Mouse (Mus musculus) C2C12 (cell line): ENCODE measurements around the gene Ntrk1. TPM values are rescaled to one million over a fixed set of nuclear protein-coding genes. Genes with fewer than 3 reads are reported as not detected.

ENCODE experiments used
- H3K27me3 ChIP-seq: one replicate; pipeline ENCODE4 v1.6.1; 2011; ENCODE audit not compliant: control insufficient read depth, insufficient read depth, insufficient read length
- H3K36me3 ChIP-seq: one replicate; pipeline ENCODE4 v1.6.1; 2011; ENCODE audit not compliant: control insufficient read depth, insufficient read depth
- H3K4me3 ChIP-seq: one replicate; pipeline ENCODE4 v1.5.1; 2011; ENCODE audit warnings: mild to moderate bottlenecking, control low read depth; ENCODE audit not compliant: poor library complexity, insufficient read depth, severe bottlenecking
- H3K79me2 ChIP-seq: one replicate; pipeline ENCODE4 v1.6.1; 2011; ENCODE audit not compliant: control insufficient read depth, insufficient read depth
- H3K79me3 ChIP-seq: one replicate; pipeline ENCODE4 v1.6.1; 2011; ENCODE audit warnings: low read depth, control low read depth
- H3ac ChIP-seq: one replicate; pipeline ENCODE3; 2011; ENCODE audit warnings: low read depth; ENCODE audit not compliant: control insufficient read depth, insufficient read length
- CEBPB ChIP-seq: IDR thresholded peaks from one replicate; pipeline ENCODE4 v1.6.1; 2011; ENCODE audit warnings: low read depth, mild to moderate bottlenecking, control low read depth, moderate library complexity
- CTCF ChIP-seq: IDR thresholded peaks from one replicate; pipeline ENCODE4 v1.5.1; 2011; ENCODE audit not compliant: control insufficient read depth, insufficient read depth, insufficient read length
- FOSL1 ChIP-seq: IDR thresholded peaks from one replicate; pipeline ENCODE4 v1.8.0; 2011; ENCODE audit warnings: mild to moderate bottlenecking, low read length; ENCODE audit not compliant: poor library complexity, insufficient read depth, severe bottlenecking
- MAX ChIP-seq: IDR thresholded peaks from one replicate; pipeline ENCODE4 v1.6.1; 2011; ENCODE audit warnings: mild to moderate bottlenecking, control low read depth
- MYOD1 ChIP-seq: IDR thresholded peaks from one replicate; pipeline ENCODE4 v1.6.1; 2011; ENCODE audit warnings: low read depth; ENCODE audit not compliant: control insufficient read depth, insufficient read length
- MYOG ChIP-seq: IDR thresholded peaks from one replicate; pipeline ENCODE4 v1.6.1; 2011; ENCODE audit not compliant: control insufficient read depth, insufficient read length; ENCODE audit errors: extremely low read depth
- USF1 ChIP-seq: IDR thresholded peaks from one replicate; pipeline ENCODE4 v1.6.1; 2011; ENCODE audit warnings: low read depth, mild to moderate bottlenecking, control low read depth, moderate library complexity
- long read RNA-seq, 2 experiments: library from polyadenylated mRNA; unstranded; transcript quantifications; one replicate each; pipeline ENCODE4 v2.0.0; 2019 to 2020
- polyA plus RNA-seq: library from polyadenylated mRNA; unstranded; fragments of >200 nt; fragmentation: generic; extraction: Trizol; gene quantifications from one replicate; pipeline ENCODE4 v1.2.1, GENCODE M21; 2012; ENCODE audit warnings: missing spikeins

Ntrk1 gene
- not detected for polyA plus RNA-seq
- long read RNA-seq, experiment 1, result 0 reads
- long read RNA-seq, experiment 2, result 0 reads

- H3K4me3 ChIP-seq, result no peak within 1 kb of the TSS
- TF ChIP-seq MYOD1, result no peak
- no peak for TF ChIP-seq MAX
- no peak for TF ChIP-seq CEBPB
- no peak for TF ChIP-seq USF1
- TF ChIP-seq CTCF, result no peak
- TF ChIP-seq MYOG, result no peak
- TF ChIP-seq FOSL1, result no peak
Observed at GRCm38 (mm10) chr3:87794922-87795325, at the start of gene Ntrk1. TSS of gene Ntrk1 (minus strand) at chr3:87795162.

GRCm38 (mm10) chr3:87840858-87841257 is 45.9 kb upstream of the Ntrk1 start:
- no peaks in the 10 kb centered on the region for H3K79me2 ChIP-seq
- TF ChIP-seq MYOG (no peak), CTCF (no peak), USF1 (no peak), MAX (no peak), FOSL1 (no peak), CEBPB (no peak), MYOD1 (no peak)
- H3K79me3 ChIP-seq, result no peaks in the 10 kb centered on the region
- H3K4me3 ChIP-seq, result no peak overlapping the region
- H3ac ChIP-seq, result no peak overlapping the region
- peaks cover 5% of the 10 kb centered on the region for H3K27me3 ChIP-seq
- no peaks in the 10 kb centered on the region for H3K36me3 ChIP-seq

More at GRCm38 (mm10) chr3:87794922-87795325, at the start of gene Ntrk1:
- H3K79me2 ChIP-seq, result no peaks in the 10 kb centered on the region
- no peak within 1 kb of the TSS for H3ac ChIP-seq
- peaks cover 94% of the 10 kb centered on the region for H3K27me3 ChIP-seq
- H3K36me3 ChIP-seq, result no peaks in the 10 kb centered on the region
- H3K79me3 ChIP-seq, result no peaks in the 10 kb centered on the region

- H3K79me2 ChIP-seq, result no peaks in the 10 kb centered on the region
- TF ChIP-seq MYOG, result no peak
- TF ChIP-seq CTCF, result peak; percentile 51
- H3ac ChIP-seq, result no peak overlapping the region
- H3K36me3 ChIP-seq, result no peaks in the 10 kb centered on the region
- no peak overlapping the region for H3K4me3 ChIP-seq
- H3K79me3 ChIP-seq, result no peaks in the 10 kb centered on the region
- H3K27me3 ChIP-seq, result peaks cover 5% of the 10 kb centered on the region
Observed at GRCm38 (mm10) chr3:87838622-87839021, 43.7 kb upstream of the Ntrk1 start.

- Histone ChIP-seq H3ac (no peak overlapping the region), H3K27me3 (no peaks in the 10 kb centered on the region), H3K4me3 (no peak overlapping the region), H3K79me3 (no peaks in the 10 kb centered on the region), H3K79me2 (no peaks in the 10 kb centered on the region), H3K36me3 (no peaks in the 10 kb centered on the region)
- TF ChIP-seq CTCF (no peak), MAX (no peak), USF1 (no peak), FOSL1 (no peak), MYOG (no peak), MYOD1 (no peak), CEBPB (no peak)
Observed at GRCm38 (mm10) chr3:87833482-87833881, 38.5 kb upstream of the Ntrk1 start.

- Histone ChIP-seq H3ac (no peak overlapping the region), H3K27me3 (no peaks in the 10 kb centered on the region), H3K79me2 (no peaks in the 10 kb centered on the region), H3K4me3 (no peak overlapping the region), H3K36me3 (no peaks in the 10 kb centered on the region), H3K79me3 (no peaks in the 10 kb centered on the region)
- TF ChIP-seq CEBPB (no peak), CTCF (no peak), MYOD1 (no peak), MYOG (no peak), MAX (no peak), USF1 (no peak), FOSL1 (no peak)
Observed at GRCm38 (mm10) chr3:87832109-87832859, 37.3 kb upstream of the Ntrk1 start.

GRCm38 (mm10) chr3:87829025-87829424 is 34.1 kb upstream of the Ntrk1 start:
- Histone ChIP-seq H3K79me3 (no peaks in the 10 kb centered on the region), H3K4me3 (no peak overlapping the region), H3ac (no peak overlapping the region), H3K27me3 (peaks cover 7% of the 10 kb centered on the region), H3K36me3 (no peaks in the 10 kb centered on the region), H3K79me2 (no peaks in the 10 kb centered on the region)
- TF ChIP-seq USF1 (no peak), MAX (no peak), MYOD1 (no peak), CTCF (no peak), MYOG (no peak), CEBPB (no peak), FOSL1 (no peak)
